In genomic region chr7:18893009-18893408, GRCm38 (mm10) we compare ENCODE assay signal across 9 mouse cellular contexts. TPM values are rescaled to one million over a fixed set of nuclear protein-coding genes. Genes with fewer than 3 reads are reported as not detected.
DNase-seq lines count a peak whose midpoint lies in the region; ATAC-seq and TF ChIP-seq lines count a peak whose summit lies in the region.
"Had no signal": no experiment of that assay in that cellular context is flagged by ENCODE, and none has a peak within 500 bp of the region (broad histone marks: within the 10 kb centered on the region; RNA-seq: fewer than 3 reads in every experiment).

No protein-coding gene starts in this region.

- H3K27ac ChIP-seq in lung, embryonic 14.5 days (ENCODE audit: low read depth), result no peak overlapping the region
- no peak overlapping the region for H3K27ac ChIP-seq in limb, embryonic 10.5 days
- H3K27ac ChIP-seq in neural tube, embryonic 14.5 days (ENCODE audit: low read depth, low read length), result no peak overlapping the region
- H3K27ac ChIP-seq: macrophage had no signal

- H3K4me1 ChIP-seq in lung, embryonic 14.5 days (ENCODE audit: insufficient read depth), result peaks cover 9% of the 10 kb centered on the region
- H3K4me1 ChIP-seq in limb, embryonic 10.5 days, result peaks cover 22% of the 10 kb centered on the region
- H3K4me1 ChIP-seq in neural tube, embryonic 14.5 days (ENCODE audit: control insufficient read depth, insufficient read depth, low read length), result peaks cover 15% of the 10 kb centered on the region

- TF ChIP-seq CTCF in lung, embryonic 14.5 days (IDR thresholded peaks at IDR 0.05; ENCODE audit: low read depth), result no peak

- DNase-seq in adrenal gland, postnatal 10 days, result peak; percentile 16
- DNase-seq in adrenal gland, adult 18-20 months (ENCODE audit: low spot score in 2 of 2), result no peak
- no peak for DNase-seq in lung, embryonic 14.5 days
- DNase-seq in lung, adult 18-20 months, result no peak
- no peak for DNase-seq in limb, embryonic 10.5 days (ENCODE audit: low spot score)
- no peak for DNase-seq in urinary bladder, adult 2 months (ENCODE audit: low spot score)

- H3K9ac ChIP-seq in lung, embryonic 14.5 days, result no peak overlapping the region
- peak overlapping the region; percentile 46; the same call in 1 of the 2 replicates for H3K9ac ChIP-seq in neural tube, embryonic 14.5 days (replicated peaks; ENCODE audit: low read depth, low read length)

- peak; percentile 23; the same call in 1 of the 2 replicates for ATAC-seq in lung, embryonic 14.5 days (ENCODE audit: insufficient read depth)
- ATAC-seq in neural tube, embryonic 14.5 days (ENCODE audit: low read depth), result peak; percentile 49
- ATAC-seq in CD4-positive, CD25-positive, alpha-beta regulatory T cell, adult 4 months, result no peak

- WGBS in lung, embryonic 14.5 days, result 28% methylated on average over 27 of the region's 27 CpGs
- 39% methylated on average over 26 of the region's 27 CpGs for whole genome bisulfite sequencing in limb, embryonic 10.5 days
- 36% methylated on average over 27 of the region's 27 CpGs for WGBS in neural tube, embryonic 14.5 days

- H3K4me2 ChIP-seq in lung, embryonic 14.5 days, result peak overlapping the region; percentile 76
- H3K4me2 ChIP-seq in neural tube, embryonic 14.5 days (ENCODE audit: low read depth, low read length), result peak overlapping the region; percentile 80

- H3K4me3 ChIP-seq in lung, embryonic 14.5 days (ENCODE audit: low read depth, low read length), result peak overlapping the region; percentile 31; the same call in 1 of the 2 replicates
- H3K4me3 ChIP-seq in limb, embryonic 10.5 days, result peak overlapping the region; percentile 54
- H3K4me3 ChIP-seq in neural tube, embryonic 14.5 days (ENCODE audit: low read depth, low read length), result peak overlapping the region; percentile 31

- H3K36me3 ChIP-seq in lung, embryonic 14.5 days (ENCODE audit: insufficient read depth), result peaks cover 6% of the 10 kb centered on the region; the same call in 1 of the 2 replicates
- peaks cover 16% of the 10 kb centered on the region for H3K36me3 ChIP-seq in limb, embryonic 10.5 days
- no peaks in the 10 kb centered on the region for H3K36me3 ChIP-seq in neural tube, embryonic 14.5 days (ENCODE audit: control insufficient read depth, insufficient read depth, low read length)

- H3K9me3 ChIP-seq in lung, embryonic 14.5 days (ENCODE audit: low read depth, low read length), result no peaks in the 10 kb centered on the region
- no peaks in the 10 kb centered on the region for H3K9me3 ChIP-seq in limb, embryonic 10.5 days (replicated peaks)
- no peaks in the 10 kb centered on the region for H3K9me3 ChIP-seq in neural tube, embryonic 14.5 days (ENCODE audit: control insufficient read depth, low read length)

- peaks cover 8% of the 10 kb centered on the region for H3K27me3 ChIP-seq in lung, embryonic 14.5 days (ENCODE audit: insufficient read depth, low read length)
- peaks cover 30% of the 10 kb centered on the region for H3K27me3 ChIP-seq in limb, embryonic 10.5 days (ENCODE audit: low read depth, poor library complexity, severe bottlenecking)
- H3K27me3 ChIP-seq in neural tube, embryonic 14.5 days (ENCODE audit: control insufficient read depth, insufficient read depth, low read length), result no peaks in the 10 kb centered on the region

RNA-seq across cellular contexts. Expression of gene Ccdc61, which starts 17.2 kb away (rescaled TPM):
- total RNA-seq in adrenal gland, postnatal 10 days (2021), result 10 to 100 TPM; 12.5 to 13.9 TPM
- 10 to 100 TPM in 1 of 2 experiments, 1 to 10 TPM in 1; 9.9 to 10.7 TPM for total RNA-seq in adrenal gland, adult 18-20 months (2021)
- polyA plus RNA-seq in lung, embryonic 14.5 days (2014; fragmentation: Nextera tagmentation; extraction: Ambion mirVana), result 20.4 and 24.7 TPM in 2 replicates
- polyA plus RNA-seq in limb, embryonic 10.5 days (2016; fragmentation: Nextera tagmentation; extraction: Ambion mirVana), result 34.1 and 37.6 TPM in 2 replicates
- 17.6 and 20.2 TPM in 2 replicates for polyA plus RNA-seq in neural tube, embryonic 14.5 days (2014; fragmentation: Nextera tagmentation; extraction: Ambion mirVana)
- polyA plus RNA-seq in urinary bladder, adult 2 months (2012; rRNA removed), result 26.9 and 31.4 TPM in 2 replicates
- 1 to 10 TPM; 7.6 to 8.9 TPM for polyA plus RNA-seq in CD4-positive, CD25-positive, alpha-beta regulatory T cell, adult 4 months (2017; shearing (Covaris generic))

RNA-seq across cellular contexts. Expression of gene Pglyrp1, which starts 21.9 kb away (rescaled TPM):
- total RNA-seq in adrenal gland, postnatal 10 days (2021), result 1 to 10 TPM; 5.0 to 7.9 TPM
- 1 to 10 TPM; 1.1 to 2.8 TPM for total RNA-seq in adrenal gland, adult 18-20 months (2021)
- 2.5 and 2.6 TPM in 2 replicates for polyA plus RNA-seq in lung, embryonic 14.5 days (2014; fragmentation: Nextera tagmentation; extraction: Ambion mirVana)
- 0.33 and 0.58 TPM in 2 replicates for polyA plus RNA-seq in limb, embryonic 10.5 days (2016; fragmentation: Nextera tagmentation; extraction: Ambion mirVana)
- polyA plus RNA-seq in neural tube, embryonic 14.5 days (2014; fragmentation: Nextera tagmentation; extraction: Ambion mirVana), result 18.3 and 18.7 TPM in 2 replicates
- 3.3 and 3.5 TPM in 2 replicates for polyA plus RNA-seq in urinary bladder, adult 2 months (2012; rRNA removed)
- 100 to 1,000 TPM; 246 to 259 TPM for polyA plus RNA-seq in CD4-positive, CD25-positive, alpha-beta regulatory T cell, adult 4 months (2017; shearing (Covaris generic))

RNA-seq across cellular contexts. Expression of gene Nova2, which starts 32.7 kb away (rescaled TPM):
- 1 to 10 TPM; 6.1 to 7.4 TPM for total RNA-seq in adrenal gland, postnatal 10 days (2021)
- 1 to 10 TPM; 3.8 to 5.1 TPM for total RNA-seq in adrenal gland, adult 18-20 months (2021)
- 1.2 TPM in 2 replicates for polyA plus RNA-seq in lung, embryonic 14.5 days (2014; fragmentation: Nextera tagmentation; extraction: Ambion mirVana)
- 0.23 and 0.28 TPM in 2 replicates for polyA plus RNA-seq in limb, embryonic 10.5 days (2016; fragmentation: Nextera tagmentation; extraction: Ambion mirVana)
- polyA plus RNA-seq in neural tube, embryonic 14.5 days (2014; fragmentation: Nextera tagmentation; extraction: Ambion mirVana), result 17.1 and 18.4 TPM in 2 replicates
- 0.48 and 1.0 TPM in 2 replicates for polyA plus RNA-seq in urinary bladder, adult 2 months (2012; rRNA removed)
- polyA plus RNA-seq in CD4-positive, CD25-positive, alpha-beta regulatory T cell, adult 4 months (2017; shearing (Covaris generic)), result not detected

RNA-seq across cellular contexts. Expression of gene Mill2, which starts 53.2 kb away (rescaled TPM):
- 1 to 10 TPM; 3.7 to 5.0 TPM for total RNA-seq in adrenal gland, postnatal 10 days (2021)
- 1 to 10 TPM; 8.1 to 10.0 TPM for total RNA-seq in adrenal gland, adult 18-20 months (2021)
- 0.81 and 0.92 TPM in 2 replicates for polyA plus RNA-seq in lung, embryonic 14.5 days (2014; fragmentation: Nextera tagmentation; extraction: Ambion mirVana)
- polyA plus RNA-seq in limb, embryonic 10.5 days (2016; fragmentation: Nextera tagmentation; extraction: Ambion mirVana), result not detected in 2 replicates
- 0.46 TPM in 1 of 2 replicates, not detected in the other for polyA plus RNA-seq in neural tube, embryonic 14.5 days (2014; fragmentation: Nextera tagmentation; extraction: Ambion mirVana)
- polyA plus RNA-seq in urinary bladder, adult 2 months (2012; rRNA removed), result 27.2 and 31.4 TPM in 2 replicates
- under 1 TPM in 1 of 2 experiments, not detected in 1; 0.22 TPM for polyA plus RNA-seq in CD4-positive, CD25-positive, alpha-beta regulatory T cell, adult 4 months (2017; shearing (Covaris generic))

Comparison
In these comparisons a context has a peak if more than half of its experiments do, and no peak if none do; other contexts are left out.
1. RNA of gene Pglyrp1, which starts 21.9 kb away (polyA plus RNA-seq): 246 to 259 TPM in CD4-positive, CD25-positive, alpha-beta regulatory T cell, adult 4 months; 18.3 to 18.7 TPM in neural tube, embryonic 14.5 days, 3.3 to 3.5 TPM in urinary bladder, adult 2 months, 2.5 to 2.6 TPM in lung, embryonic 14.5 days and 0.33 to 0.58 TPM in limb, embryonic 10.5 days; every median in the first group is over 10 times any median in the second.
2. Peak in every context shown above with its lines, with median percentiles within 50 percentile points of each other: H3K4me3 ChIP-seq.